In genomic region chr11:4849258-4849943, GRCm38 (mm10) we compare ENCODE assay signal across 8 mouse cellular contexts. TPM values are rescaled to one million over a fixed set of nuclear protein-coding genes. Genes with fewer than 3 reads are reported as not detected.
DNase-seq lines count a peak whose midpoint lies in the region; ATAC-seq and TF ChIP-seq lines count a peak whose summit lies in the region.

TSS of gene Nf2 (minus strand) at chr11:4849536.

- H3K4me3 ChIP-seq in C2C12 (ENCODE audit: insufficient read depth, poor library complexity, severe bottlenecking) (peak within 1 kb of the TSS; percentile 92), myocyte (peak within 1 kb of the TSS; percentile 81)
- H3K4me3 ChIP-seq in erythroblast, embryonic 14.5 days (replicated peaks), result peak within 1 kb of the TSS; percentile 89
- peak within 1 kb of the TSS; percentile 96 for H3K4me3 ChIP-seq in heart, embryonic 11.5 days (ENCODE audit: low read depth, low read length)
- H3K4me3 ChIP-seq in kidney, embryonic 16.5 days (ENCODE audit: low read length), result peak within 1 kb of the TSS; percentile 83
- H3K4me3 ChIP-seq in liver, adult 2 months (ENCODE audit: insufficient read depth, low read depth, low read length), result peak within 1 kb of the TSS; percentile 93

- WGBS in heart, embryonic 11.5 days (ENCODE audit: insufficient replicate concordance), result under 1% methylated on average over 51 of the region's 60 CpGs
- WGBS in kidney, embryonic 16.5 days, result under 1% methylated on average over 60 of the region's 60 CpGs
- under 1% methylated on average over 60 of the region's 60 CpGs for WGBS in liver, adult 2 months

- H3K27me3 ChIP-seq in C2C12 (ENCODE audit: control insufficient read depth, insufficient read depth, insufficient read length), result no peaks in the 10 kb centered on the region
- H3K27me3 ChIP-seq in erythroblast, embryonic 14.5 days (ENCODE audit: control insufficient read depth), result no peaks in the 10 kb centered on the region
- H3K27me3 ChIP-seq in heart, embryonic 11.5 days (ENCODE audit: control insufficient read depth, insufficient read depth, low read length), result no peaks in the 10 kb centered on the region
- no peaks in the 10 kb centered on the region for H3K27me3 ChIP-seq in kidney, embryonic 16.5 days (ENCODE audit: insufficient read depth, low read length)
- H3K27me3 ChIP-seq in liver, adult 2 months (ENCODE audit: control insufficient read depth, insufficient read depth, low read length), result no peaks in the 10 kb centered on the region
- H3K27me3 ChIP-seq in myocyte (ENCODE audit: control insufficient read depth, insufficient read depth, insufficient read length), result no peaks in the 10 kb centered on the region
- H3K27me3 ChIP-seq in splenic B cell, adult 2 months (ENCODE audit: control insufficient read depth, insufficient read depth, low read length, poor library complexity, severe bottlenecking), result no peaks in the 10 kb centered on the region

- TF ChIP-seq POLR2A in brain, embryonic 14.5 days (IDR thresholded peaks at IDR 0.05; ENCODE audit: borderline replicate concordance, extremely low read depth, insufficient read depth, insufficient read length, poor library complexity, severe bottlenecking), result peak; percentile 67
- peak; percentile 68; the same call in 1 of the 2 replicates for TF ChIP-seq POLR2A in liver, adult 2 months (IDR thresholded peaks at IDR 0.05; ENCODE audit: extremely low read depth, insufficient read depth, low read length)
- TF ChIP-seq POLR2A in myocyte (IDR thresholded peaks at IDR 0.05; ENCODE audit: insufficient read length, low read depth), result peak; percentile 85

- peaks cover 30% of the 10 kb centered on the region for H3K4me1 ChIP-seq in erythroblast, embryonic 14.5 days (ENCODE audit: control insufficient read depth)
- no peaks in the 10 kb centered on the region for H3K4me1 ChIP-seq in heart, embryonic 11.5 days (ENCODE audit: control insufficient read depth, insufficient read depth, low read length)
- peaks cover 15% of the 10 kb centered on the region; the same call in 1 of the 2 replicates for H3K4me1 ChIP-seq in kidney, embryonic 16.5 days (ENCODE audit: insufficient read depth, low read length)
- peaks cover 2% of the 10 kb centered on the region; the same call in 1 of the 2 replicates for H3K4me1 ChIP-seq in liver, adult 2 months (ENCODE audit: control insufficient read depth, insufficient read depth, low read length)

- H3K79me2 ChIP-seq in C2C12 (ENCODE audit: control insufficient read depth, insufficient read depth) (peaks cover 38% of the 10 kb centered on the region), myocyte (ENCODE audit: control insufficient read depth, insufficient read depth) (peaks cover 40% of the 10 kb centered on the region)
- peaks cover 7% of the 10 kb centered on the region; the same call in 1 of the 2 replicates for H3K79me2 ChIP-seq in liver, adult 2 months (ENCODE audit: control insufficient read depth, insufficient read depth, low read length)

- H3K36me3 ChIP-seq in C2C12 (ENCODE audit: control insufficient read depth, insufficient read depth) (no peaks in the 10 kb centered on the region), myocyte (ENCODE audit: control insufficient read depth, insufficient read depth) (no peaks in the 10 kb centered on the region)
- H3K36me3 ChIP-seq in erythroblast, embryonic 14.5 days (ENCODE audit: control insufficient read depth), result peaks cover 4% of the 10 kb centered on the region
- H3K36me3 ChIP-seq in heart, embryonic 11.5 days (ENCODE audit: control insufficient read depth, insufficient read depth, low read length), result no peaks in the 10 kb centered on the region
- H3K36me3 ChIP-seq in kidney, embryonic 16.5 days (ENCODE audit: insufficient read depth, low read length), result no peaks in the 10 kb centered on the region
- no peaks in the 10 kb centered on the region for H3K36me3 ChIP-seq in liver, adult 2 months (ENCODE audit: control insufficient read depth, insufficient read depth, low read length)
- no peaks in the 10 kb centered on the region for H3K36me3 ChIP-seq in splenic B cell, adult 2 months (ENCODE audit: control insufficient read depth, insufficient read depth, low read length, poor library complexity, severe bottlenecking)

- H3K4me2 ChIP-seq in heart, embryonic 11.5 days, result peak within 1 kb of the TSS; percentile 76
- peak within 1 kb of the TSS; percentile 68 for H3K4me2 ChIP-seq in kidney, embryonic 16.5 days (replicated peaks; ENCODE audit: low read depth, low read length)
- H3K4me2 ChIP-seq in myocyte (ENCODE audit: low read depth), result peak within 1 kb of the TSS; percentile 93

- peak; percentile 99 for ATAC-seq in heart, embryonic 11.5 days (replicated peaks; ENCODE audit: insufficient number of reproducible peaks, low FRiP score, low TSS enrichment)
- peak; percentile 100 for ATAC-seq in kidney, embryonic 16.5 days (ENCODE audit: low FRiP score, low TSS enrichment)

- DNase-seq in brain, embryonic 14.5 days (ENCODE audit: low read depth), result peak; percentile 100
- peak; percentile 97 for DNase-seq in liver, adult 2 months (ENCODE audit: extremely low read depth, low read depth, low spot score)
- DNase-seq in splenic B cell, adult 2 months (ENCODE audit: low read depth, low spot score), result peak; percentile 96

- peak within 1 kb of the TSS; percentile 93 for H3K9ac ChIP-seq in heart, embryonic 11.5 days (ENCODE audit: low read depth, low read length)
- H3K9ac ChIP-seq in kidney, embryonic 16.5 days (replicated peaks; ENCODE audit: low read length), result peak within 1 kb of the TSS; percentile 94
- H3K9ac ChIP-seq in liver, adult 2 months (ENCODE audit: low read depth, low read length), result peak within 1 kb of the TSS; percentile 89

- H3K79me3 ChIP-seq in C2C12 (ENCODE audit: low read depth), result peaks cover 17% of the 10 kb centered on the region

- peak within 1 kb of the TSS; percentile 85 for H3K27ac ChIP-seq in heart, embryonic 11.5 days (ENCODE audit: low read depth, low read length)
- H3K27ac ChIP-seq in kidney, embryonic 16.5 days (ENCODE audit: low read length), result peak within 1 kb of the TSS; percentile 77
- peak within 1 kb of the TSS; percentile 55 for H3K27ac ChIP-seq in liver, adult 2 months (replicated peaks; ENCODE audit: insufficient read depth, low read depth, low read length)

- no peak for TF ChIP-seq CTCF in C2C12 (IDR thresholded peaks at IDR 0.05; ENCODE audit: control insufficient read depth, insufficient read depth, insufficient read length)
- peak; percentile 14; the same call in 1 of the 2 replicates for TF ChIP-seq CTCF in brain, embryonic 14.5 days (IDR thresholded peaks at IDR 0.05; ENCODE audit: borderline replicate concordance, extremely low read depth, insufficient read depth, insufficient read length)
- no peak for TF ChIP-seq CTCF in liver, adult 2 months (IDR thresholded peaks at IDR 0.05; ENCODE audit: low read depth, low read length)

- peak within 1 kb of the TSS; percentile 77 for H3ac ChIP-seq in C2C12 (ENCODE audit: control insufficient read depth, insufficient read length, low read depth)
- peak within 1 kb of the TSS; percentile 93 for H3ac ChIP-seq in myocyte (ENCODE audit: control insufficient read depth, insufficient read length)

- no peaks in the 10 kb centered on the region for H3K9me3 ChIP-seq in erythroblast, embryonic 14.5 days (ENCODE audit: control insufficient read depth, low read length)
- H3K9me3 ChIP-seq in heart, embryonic 11.5 days (replicated peaks; ENCODE audit: control insufficient read depth, low read length), result no peaks in the 10 kb centered on the region
- no peaks in the 10 kb centered on the region for H3K9me3 ChIP-seq in kidney, embryonic 16.5 days (ENCODE audit: low read length)

TF ChIP-seq in C2C12, 6 proteins besides CTCF, POLR2A, EP300 and RAD21:
- TF ChIP-seq CEBPB (IDR thresholded peaks at IDR 0.05; ENCODE audit: low read depth) (no peak), MAX (IDR thresholded peaks at IDR 0.05) (peak; percentile 96)

TF ChIP-seq in myocyte, 11 proteins besides CTCF, POLR2A, EP300 and RAD21:
- no peak for TF ChIP-seq E2F4 (IDR thresholded peaks at IDR 0.05; ENCODE audit: insufficient read depth)
- peak; percentile 90 for TF ChIP-seq POLR2AphosphoS2 (IDR thresholded peaks at IDR 0.05; ENCODE audit: insufficient read length, low read depth)
- peak; percentile 26 for TF ChIP-seq SRF (IDR thresholded peaks at IDR 0.05; ENCODE audit: control insufficient read depth, insufficient read length, low read depth)

RNA-seq across cellular contexts. Expression of gene Nf2, which starts in this region (rescaled TPM):
- polyA plus RNA-seq in C2C12 (2012; fragmentation: generic; extraction: Trizol) (36.2 TPM), myocyte (2012; fragmentation: generic; extraction: Trizol) (51.1 TPM)
- 82.3 and 96.3 TPM in 2 replicates for polyA plus RNA-seq in brain, embryonic 14.5 days (2012; rRNA removed)
- polyA plus RNA-seq in erythroblast, embryonic 14.5 days (2012), result 1.5 and 1.6 TPM in 2 replicates
- 32.7 and 38.7 TPM in 2 replicates for polyA plus RNA-seq in heart, embryonic 11.5 days (2014; fragmentation: Nextera tagmentation; extraction: Ambion mirVana)
- 53.0 and 53.8 TPM in 2 replicates for polyA plus RNA-seq in kidney, embryonic 16.5 days (2015; fragmentation: Nextera tagmentation; extraction: Ambion mirVana)
- total RNA-seq in liver, adult 2 months (2014; rRNA removed), result 10.8 and 11.1 TPM in 2 replicates
- polyA plus RNA-seq in liver, adult 2 months (2012; rRNA removed), result 14.6 and 16.4 TPM in 2 replicates

Comparison
In these comparisons a context has a peak if more than half of its experiments do, and no peak if none do; other contexts are left out.
1. Peak in every context shown above with its lines: DNase-seq, ATAC-seq, H3K4me3 ChIP-seq and H3K27ac ChIP-seq.